Mouse (Mus musculus) ovary, adult 10 weeks (tissue): ENCODE data around the gene Ces1b. TPM values are rescaled to one million over a fixed set of nuclear protein-coding genes. Genes with fewer than 3 reads are reported as not detected.

ENCODE experiments used
- polyA plus RNA-seq: library from polyadenylated mRNA; stranded (reverse); fragments of 350-450 nt; fragmentation: Illumina TruSeq; extraction: RNeasy Lipid Tissue Mini Kit (QIAGEN cat#74804); gene quantifications from one replicate; pipeline ENCODE4 v1.2.3, GENCODE M21; 2014

The Ces1b gene
- 0.31 TPM for polyA plus RNA-seq

DNA sequence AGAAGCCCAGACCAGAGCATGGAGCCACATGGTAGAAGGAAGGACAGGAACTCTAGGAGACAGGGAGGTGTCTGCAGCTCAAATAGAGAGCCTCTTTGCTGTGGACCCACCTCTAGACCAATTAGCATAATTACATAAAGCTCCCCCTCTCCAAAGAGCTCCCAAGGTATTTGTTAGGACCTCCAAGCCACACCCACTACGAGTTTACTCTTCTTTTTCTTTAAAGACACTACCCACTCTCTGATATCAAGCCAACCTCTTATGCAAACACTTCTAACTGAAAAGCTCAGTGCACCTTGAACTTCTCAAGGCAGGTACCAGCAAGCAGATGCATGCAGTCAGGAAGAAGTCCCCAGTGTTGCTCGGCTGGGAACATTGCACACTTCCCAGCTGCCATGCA lies at the start of gene Ces1b:
TSS of gene Ces1b (minus strand) at position 131 of the 400 bp plus-strand sequence.

DNA sequence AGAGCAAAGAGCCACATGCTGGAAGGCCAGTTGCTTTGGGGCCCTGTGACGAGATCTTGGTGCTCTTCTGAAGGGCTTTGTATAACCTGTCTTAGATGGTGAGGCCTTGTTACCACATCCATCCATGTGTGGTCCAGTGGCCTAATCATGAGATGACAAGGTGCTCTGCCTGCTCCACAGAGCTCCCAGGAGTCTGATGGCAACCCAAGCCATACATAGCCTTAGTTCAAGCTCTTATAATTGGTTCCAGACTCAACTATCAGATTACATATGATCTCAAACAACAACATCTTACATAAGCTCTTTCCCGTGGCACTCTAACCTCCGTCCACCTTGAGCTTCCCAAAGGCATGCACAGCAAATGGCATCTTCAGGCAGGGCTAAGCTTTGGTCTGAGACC lies 31.7 kb downstream of the Ces1b start, which contains the start of gene Ces1a:
TSS of gene Ces1a (minus strand) at position 101 of the 400 bp plus-strand sequence.

Other genes starting within 250 kb of the Ces1b start
- gene Lpcat2, start 224.7 kb downstream of the Ces1b start, polyA plus RNA-seq: 8.3 TPM
- gene Capns2, start 178.6 kb downstream of the Ces1b start, polyA plus RNA-seq: not detected
- gene Slc6a2, start 119.9 kb downstream of the Ces1b start, polyA plus RNA-seq: 1.7 TPM
- not detected for gene Ces1a, start 31.8 kb downstream of the Ces1b start, polyA plus RNA-seq
- not detected for gene Ces1c, start 51.3 kb upstream of the Ces1b start, polyA plus RNA-seq
- gene Ces1d, start 117.8 kb upstream of the Ces1b start, polyA plus RNA-seq: 23.3 TPM
- 0.80 TPM for gene Ces1e, start 149.6 kb upstream of the Ces1b start, polyA plus RNA-seq
- gene Ces1f, start 199.7 kb upstream of the Ces1b start, polyA plus RNA-seq: 9.9 TPM